Mouse (Mus musculus) heart, postnatal 25 days (tissue): ENCODE results near the gene Tnfrsf4. TPM values are rescaled to one million over a fixed set of nuclear protein-coding genes. Genes with fewer than 3 reads are reported as not detected.

Experiments
- DNase-seq: peaks from one replicate; pipeline ENCODE4 v3.0.0; 2022; ENCODE audit warnings: low spot score
- intact Hi-C: fragments of 180-260 bp; cut with DNase I; formaldehyde crosslinking; loops from one replicate; pipeline ENCODE4 v1.15.1; 2025
- total RNA-seq, 2 experiments: library from RNA; stranded (reverse); gene quantifications; 2 replicates each; pipeline ENCODE4 v1.2.3; 2021

The Tnfrsf4 gene
- total RNA-seq, result under 1 TPM in 1 of 2 experiments, not detected in 1; 0.23 TPM

- intact Hi-C loops, result no loop called here
- no peak for DNase-seq
Observed at GRCm38 (mm10) chr4:156013637-156014036, at the start of gene Tnfrsf4. Tnfrsf4 (plus strand) TSS chr4:156013843.

GRCm38 (mm10) chr4:155964396-155964795 lies 49.2 kb upstream of the Tnfrsf4 start:
- DNase-seq, result no peak
- intact Hi-C loops, result loop anchor here (5.0 kb wide), 1 partner anchor 63 kb away; the partner anchor contains the start of gene Tnfrsf18

GRCm38 (mm10) chr4:155969043-155969653 lies 44.5 kb upstream of the Tnfrsf4 start:
- intact Hi-C loops, result no loop called here
- DNase-seq, result no peak

GRCm38 (mm10) chr4:155970286-155970685 lies 43.4 kb upstream of the Tnfrsf4 start:
- intact Hi-C loops, result no loop called here
- no peak for DNase-seq

- DNase-seq, result no peak
- intact Hi-C loops, result no loop called here
Observed at GRCm38 (mm10) chr4:155972651-155973050, 41.0 kb upstream of the Tnfrsf4 start.

GRCm38 (mm10) chr4:155973239-155973638 lies 40.4 kb upstream of the Tnfrsf4 start:
- no peak for DNase-seq
- intact Hi-C loops, result no loop called here

- DNase-seq, result no peak
- intact Hi-C loops, result no loop called here
Observed at GRCm38 (mm10) chr4:155981436-155982082, 32.1 kb upstream of the Tnfrsf4 start.

- DNase-seq, result no peak
- intact Hi-C loops, result no loop called here
Observed at GRCm38 (mm10) chr4:155983788-155984187, 29.9 kb upstream of the Tnfrsf4 start.

- intact Hi-C loops, result no loop called here
- no peak for DNase-seq
Observed at GRCm38 (mm10) chr4:155991211-155991907, 22.3 kb upstream of the Tnfrsf4 start.

GRCm38 (mm10) chr4:155991908-155992230 lies 21.8 kb upstream of the Tnfrsf4 start:
- intact Hi-C loops, result no loop called here
- no peak for DNase-seq

GRCm38 (mm10) chr4:155992241-155992905 lies 21.3 kb upstream of the Tnfrsf4 start, which contains the start of the genes B3galt6 and Sdf4:
B3galt6 (minus strand) TSS chr4:155992649.
Sdf4 (plus strand) TSS chr4:155992872.
- DNase-seq, result no peak
- intact Hi-C loops, result no loop called here

GRCm38 (mm10) chr4:155992906-155993547 lies 20.6 kb upstream of the Tnfrsf4 start:
- intact Hi-C loops, result no loop called here
- peak; percentile 93 for DNase-seq

GRCm38 (mm10) chr4:155993606-155994005 lies 20.0 kb upstream of the Tnfrsf4 start:
- DNase-seq, result no peak
- intact Hi-C loops, result no loop called here

GRCm38 (mm10) chr4:156004109-156004508 lies 9.5 kb upstream of the Tnfrsf4 start:
- intact Hi-C loops, result no loop called here
- no peak for DNase-seq

- no peak for DNase-seq
- intact Hi-C loops, result no loop called here
Observed at GRCm38 (mm10) chr4:156008369-156008768, 5.3 kb upstream of the Tnfrsf4 start.

- intact Hi-C loops, result no loop called here
Observed at GRCm38 (mm10) chr4:156014436-156014835, 793 bp downstream of the Tnfrsf4 start.

GRCm38 (mm10) chr4:156019771-156020170 lies 6.1 kb downstream of the Tnfrsf4 start:
- intact Hi-C loops, result no loop called here
- no peak for DNase-seq

More at GRCm38 (mm10) chr4:156014436-156014835, 793 bp downstream of the Tnfrsf4 start:
- no peak for DNase-seq

GRCm38 (mm10) chr4:156021381-156021780 lies 7.7 kb downstream of the Tnfrsf4 start:
- intact Hi-C loops, result no loop called here
- DNase-seq, result no peak

- DNase-seq, result no peak
- intact Hi-C loops, result no loop called here
Observed at GRCm38 (mm10) chr4:156021942-156022419, 8.3 kb downstream of the Tnfrsf4 start.

GRCm38 (mm10) chr4:156023520-156023919 lies 9.9 kb downstream of the Tnfrsf4 start:
- intact Hi-C loops, result no loop called here
- no peak for DNase-seq
